Mouse (Mus musculus) heart, adult 2 months (tissue): Measurements from ENCODE around the gene Aldh1b1.

Experiments used
- CTCF ChIP-seq: fragments of 200-600 bp; IDR thresholded peaks from 2 replicates; pipeline ENCODE4 v1.8.1; 2022; ENCODE audit warnings: antibody characterized with exemption, mild to moderate bottlenecking, moderate library complexity
- EP300 ChIP-seq: fragments of 200-500 bp; IDR thresholded peaks from 2 replicates; pipeline ENCODE4 v1.6.1; 2011; ENCODE audit warnings: low read depth, low read length, control low read depth; ENCODE audit not compliant: insufficient read depth
- POLR2A ChIP-seq: fragments of 200-500 bp; IDR thresholded peaks from 2 replicates; pipeline ENCODE4 v1.6.1; 2011; ENCODE audit warnings: mild to moderate bottlenecking, low read depth, low read length, control low read depth; ENCODE audit not compliant: insufficient read depth

GRCm38 (mm10) chr4:45783671-45784070, 15.2 kb upstream of the Aldh1b1 start:
- TF ChIP-seq POLR2A (no peak), EP300 (no peak), CTCF (peak; percentile 48)
